9 mouse cellular contexts compared by ENCODE assay signal in the genomic region with DNA sequence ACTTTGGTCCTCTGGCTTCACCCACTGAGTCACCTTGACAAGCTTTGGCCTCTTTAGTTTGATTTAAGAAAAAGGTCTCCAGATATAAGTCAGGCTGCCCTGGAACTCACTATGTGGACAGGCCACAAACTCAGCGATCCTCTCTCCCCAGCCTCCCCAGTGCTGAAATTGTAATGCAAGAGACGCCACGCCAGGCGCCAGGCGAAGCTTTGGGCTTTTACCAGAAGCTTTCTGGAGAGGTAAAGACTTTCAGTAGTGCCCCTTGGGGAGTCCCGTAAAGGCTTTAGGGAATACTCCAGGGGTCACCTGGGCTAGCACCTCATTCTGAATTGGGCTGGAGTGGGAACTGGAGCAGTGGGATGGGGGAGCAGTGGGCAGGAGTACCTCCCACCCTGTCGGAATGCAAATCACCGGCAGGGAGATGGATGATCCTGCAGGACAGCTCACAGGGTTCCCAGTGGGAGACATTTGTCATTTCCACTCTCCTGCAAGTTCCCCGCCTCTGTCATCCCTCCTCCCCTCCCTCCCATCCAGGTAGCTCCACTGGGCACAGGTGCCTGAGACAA. TPM values are rescaled to one million over a fixed set of nuclear protein-coding genes. Genes with fewer than 3 reads are reported as not detected.
A peak's percentile ranks its signal among the peaks of the same experiment; 100 is the strongest.
DNase-seq lines count a peak whose midpoint lies in the region; ATAC-seq and TF ChIP-seq lines count a peak whose summit lies in the region.
"Had no signal": no experiment of that assay in that cellular context is flagged by ENCODE, and none has a peak within 500 bp of the region (broad histone marks: within the 10 kb centered on the region; RNA-seq: fewer than 3 reads in every experiment).

No protein-coding gene starts in this region.

- TF ChIP-seq CTCF in liver, postnatal 0 days (IDR thresholded peaks at IDR 0.05; ENCODE audit: low read depth), result no peak

- peaks cover 36% of the 10 kb centered on the region for H3K27me3 ChIP-seq in limb, embryonic 12.5 days
- peaks cover 22% of the 10 kb centered on the region for H3K27me3 ChIP-seq in liver, postnatal 0 days (ENCODE audit: insufficient read depth, low read length)
- peaks cover 29% of the 10 kb centered on the region for H3K27me3 ChIP-seq in kidney, embryonic 16.5 days (ENCODE audit: insufficient read depth, low read length)

- H3K36me3 ChIP-seq in limb, embryonic 12.5 days, result no peaks in the 10 kb centered on the region
- H3K36me3 ChIP-seq in liver, postnatal 0 days (replicated peaks; ENCODE audit: insufficient read depth, low read length), result no peaks in the 10 kb centered on the region
- no peaks in the 10 kb centered on the region for H3K36me3 ChIP-seq in kidney, embryonic 16.5 days (ENCODE audit: insufficient read depth, low read length)

- peak overlapping the region; percentile 19 for H3K4me2 ChIP-seq in limb, embryonic 12.5 days
- H3K4me2 ChIP-seq in liver, postnatal 0 days (ENCODE audit: low read depth, low read length), result no peak overlapping the region
- no peak overlapping the region for H3K4me2 ChIP-seq in kidney, embryonic 16.5 days (replicated peaks; ENCODE audit: low read depth, low read length)

- H3K4me3 ChIP-seq in limb, embryonic 12.5 days (replicated peaks), result no peak overlapping the region
- no peak overlapping the region for H3K4me3 ChIP-seq in liver, postnatal 0 days (ENCODE audit: low read depth, low read length)
- H3K4me3 ChIP-seq in kidney, embryonic 16.5 days (ENCODE audit: low read length), result no peak overlapping the region

- H3K9me3 ChIP-seq in limb, embryonic 12.5 days, result no peaks in the 10 kb centered on the region
- no peaks in the 10 kb centered on the region for H3K9me3 ChIP-seq in liver, postnatal 0 days (ENCODE audit: low read length)
- H3K9me3 ChIP-seq in kidney, embryonic 16.5 days (ENCODE audit: low read length), result no peaks in the 10 kb centered on the region

- no peak overlapping the region for H3K9ac ChIP-seq in limb, embryonic 12.5 days (replicated peaks)
- no peak overlapping the region for H3K9ac ChIP-seq in liver, postnatal 0 days (replicated peaks)
- H3K9ac ChIP-seq in kidney, embryonic 16.5 days (replicated peaks; ENCODE audit: low read length), result no peak overlapping the region

- WGBS in limb, embryonic 12.5 days, result 11% methylated on average over 9 of the region's 9 CpGs
- 17% methylated on average over 9 of the region's 9 CpGs for WGBS in liver, postnatal 0 days (ENCODE audit: insufficient replicate concordance)
- 17% methylated on average over 9 of the region's 9 CpGs for WGBS in kidney, embryonic 16.5 days

- 0 out of 2 replicates have a peak overlapping the region, but pooled peaks have one; percentile 7 for H3K27ac ChIP-seq in limb, embryonic 12.5 days
- H3K27ac ChIP-seq in liver, postnatal 0 days (ENCODE audit: low read depth), result no peak overlapping the region
- H3K27ac ChIP-seq in kidney, embryonic 16.5 days (ENCODE audit: low read length), result no peak overlapping the region

- no peak for TF ChIP-seq EP300 in liver, postnatal 0 days (IDR thresholded peaks at IDR 0.05; ENCODE audit: low read depth)

- peaks cover 27% of the 10 kb centered on the region for H3K4me1 ChIP-seq in limb, embryonic 12.5 days (replicated peaks)
- no peaks in the 10 kb centered on the region for H3K4me1 ChIP-seq in liver, postnatal 0 days (ENCODE audit: insufficient read depth)
- H3K4me1 ChIP-seq in kidney, embryonic 16.5 days (ENCODE audit: insufficient read depth, low read length), result peaks cover 3% of the 10 kb centered on the region; the same call in 1 of the 2 replicates

- peak; percentile 56 for ATAC-seq in frontal cortex, adult (ENCODE audit: low TSS enrichment)
- ATAC-seq in limb, embryonic 12.5 days (ENCODE audit: insufficient number of reproducible peaks, insufficient read depth, low FRiP score, low TSS enrichment, low read depth), result peak; percentile 23; the same call in 1 of the 2 replicates
- no peak for ATAC-seq in liver, postnatal 0 days
- no peak for ATAC-seq in kidney, embryonic 16.5 days (ENCODE audit: low FRiP score, low TSS enrichment)

- DNase-seq in frontal cortex, adult 2 months (ENCODE audit: extremely low spot score in 1 of 2, low spot score in 1 of 2), result no peak
- peak; percentile 31 for DNase-seq in thymus, postnatal 25 days
- DNase-seq in thymus, postnatal 0 days (ENCODE audit: low spot score), result no peak
- no peak for DNase-seq in adrenal gland, adult (ENCODE audit: inconsistent age in 2 of 2, low spot score in 1 of 2)
- no peak for DNase-seq in liver, postnatal 0 days
- DNase-seq: lung, adult 2 months had no signal

RNA-seq across cellular contexts. Expression of gene Tnrc6c, which starts 26.3 kb away (rescaled TPM):
- 44.4 and 56.5 TPM in 2 replicates for polyA plus RNA-seq in frontal cortex, adult 2 months (2012; rRNA removed)
- 13.2 and 18.7 TPM in 2 replicates for polyA plus RNA-seq in thymus, postnatal 0 days (2015; fragmentation: Nextera tagmentation; extraction: Ambion mirVana)
- polyA plus RNA-seq in limb, embryonic 12.5 days (2016; fragmentation: Nextera tagmentation; extraction: Ambion mirVana), result 20.0 and 22.6 TPM in 2 replicates
- 2.8 and 3.0 TPM in 2 replicates for polyA plus RNA-seq in liver, postnatal 0 days (2015; fragmentation: Nextera tagmentation; extraction: Ambion mirVana)
- 9.1 and 10.7 TPM in 2 replicates for polyA plus RNA-seq in kidney, embryonic 16.5 days (2015; fragmentation: Nextera tagmentation; extraction: Ambion mirVana)

Comparison
In these comparisons a context has a peak if more than half of its experiments do, and no peak if none do; other contexts are left out.
1. ATAC-seq: peak in frontal cortex, adult (single experiment) and limb, embryonic 12.5 days (single experiment); none in liver, postnatal 0 days (single experiment) and kidney, embryonic 16.5 days (single experiment).